Mouse (Mus musculus) megakaryocyte, embryonic 14.5 days (primary cell): ENCODE data around the gene Pheta2.

Experiments used
- FLI1 ChIP-seq: IDR thresholded peaks from 2 replicates; pipeline ENCODE4 v1.6.1; 2012; ENCODE audit warnings: low read length, inconsistent platforms, mixed read lengths
- GATA1 ChIP-seq: IDR thresholded peaks from 3 replicates; pipeline ENCODE4 v1.6.1; 2012; ENCODE audit warnings: mixed read lengths, low read length, inconsistent platforms, borderline replicate concordance

DNA sequence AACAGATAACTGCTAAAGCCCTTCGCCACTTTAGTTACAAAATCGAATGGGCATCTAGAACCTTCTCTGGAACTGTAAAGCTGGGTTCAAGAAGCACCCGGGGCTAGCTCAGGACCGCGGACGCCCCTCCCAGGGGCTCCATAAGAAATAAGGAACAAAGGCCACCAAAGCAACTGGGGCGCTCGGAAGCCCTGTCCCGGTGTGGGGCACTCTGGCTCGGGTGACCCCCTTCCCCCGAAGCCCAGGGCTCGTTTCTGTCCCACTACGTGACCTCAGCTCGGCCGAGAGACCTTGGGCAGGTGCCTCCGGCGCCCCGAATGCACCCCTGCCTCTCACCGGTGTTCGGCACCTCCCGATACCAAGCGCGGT, 15.0 kb downstream of the Pheta2 start:
- no peak for TF ChIP-seq FLI1
- no peak for TF ChIP-seq GATA1
